Mouse (Mus musculus) forebrain, postnatal 0 days (tissue): ENCODE measurements at regions not wholly inside any gene's neighbourhood (a gene's known extent, or its start where the extent isn't known, plus 50 kb on each side); places are given as distances from the start of the nearest gene placed in this dataset.

Experiments used
- ATAC-seq: fragments of 200-750 bp; cut with Nextera tagmentation; 2 replicates; pipeline ENCODE4 v1.8.0; 2017; ENCODE audit warnings: mild to moderate bottlenecking, moderate library complexity
- DNase-seq: peaks from one replicate; pipeline ENCODE4 v3.0.0-alpha.2; 2015
- H3K27ac ChIP-seq: fragments of 300-500 bp; sonication (generic); 2 replicates; pipeline ENCODE4 v1.5.1; 2014; ENCODE audit warnings: low read depth, mild to moderate bottlenecking, antibody characterized with exemption, low read length, moderate library complexity, mixed read lengths
- H3K27me3 ChIP-seq: fragments of 300-500 bp; sonication (generic); 2 replicates; pipeline ENCODE4 v1.6.1; 2014; ENCODE audit warnings: mild to moderate bottlenecking, low read length, mixed read lengths; ENCODE audit not compliant: insufficient read depth
- H3K36me3 ChIP-seq: fragments of 300-500 bp; sonication (generic); 2 replicates; pipeline ENCODE4 v1.6.1; 2014; ENCODE audit warnings: mild to moderate bottlenecking, moderate library complexity; ENCODE audit not compliant: insufficient read depth
- H3K4me1 ChIP-seq: fragments of 300-500 bp; sonication (generic); 2 replicates; pipeline ENCODE4 v1.6.1; 2014; ENCODE audit warnings: antibody characterized with exemption; ENCODE audit not compliant: insufficient read depth
- H3K4me2 ChIP-seq: fragments of 300-500 bp; sonication (generic); 2 replicates; pipeline ENCODE4 v1.6.1; 2014; ENCODE audit warnings: low read depth, mild to moderate bottlenecking, moderate library complexity
- H3K4me3 ChIP-seq: fragments of 300-500 bp; sonication (generic); 2 replicates; pipeline ENCODE4 v1.5.1; 2014; ENCODE audit warnings: low read depth, low read length, mixed read lengths
- H3K9ac ChIP-seq: fragments of 300-500 bp; sonication (generic); 2 replicates; pipeline ENCODE4 v1.6.1; 2014; ENCODE audit warnings: mild to moderate bottlenecking
- H3K9me3 ChIP-seq: fragments of 300-500 bp; sonication (generic); 2 replicates; pipeline ENCODE4 v1.6.1; 2016; ENCODE audit warnings: low read length
- CTCF ChIP-seq: sonication (generic); IDR thresholded peaks from 2 replicates; pipeline ENCODE4 v1.5.1; 2016; ENCODE audit warnings: antibody characterized with exemption, control low read depth, low read depth
- WGBS: fragments of 180-500 bp; shearing (Covaris S2); extraction: QIAGEN DNeasy Blood & Tissue Kit; methylation state at CpG from one replicate; pipeline ENCODE4 v1.1.7; 2014; 5-methylcytosine and 5-hydroxymethylcytosine counted together

DNA sequence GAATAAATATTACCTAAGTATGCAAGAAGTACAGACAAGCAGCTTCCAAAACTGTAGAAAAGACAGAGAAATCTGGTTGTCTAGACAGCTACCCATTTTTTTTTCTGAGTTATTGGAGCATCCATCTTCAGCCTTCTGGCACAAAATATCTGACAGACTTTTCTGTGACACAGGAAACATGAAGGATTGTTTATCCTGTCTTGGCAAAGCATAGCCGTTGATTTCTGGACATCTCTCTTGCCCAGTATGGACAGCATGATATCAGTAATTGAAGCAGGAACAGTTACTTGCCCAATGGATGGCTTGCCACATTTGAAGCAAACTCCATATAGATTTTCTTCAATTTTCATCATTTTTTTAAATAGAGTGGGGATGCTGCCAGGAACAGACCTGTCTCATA, 96.1 kb upstream of the Naaladl2 start:
- H3K4me2 ChIP-seq, result no peak overlapping the region
- no peak for DNase-seq
- no peaks in the 10 kb centered on the region for H3K4me1 ChIP-seq
- H3K36me3 ChIP-seq, result no peaks in the 10 kb centered on the region
- H3K9ac ChIP-seq, result no peak overlapping the region
- no peak for ATAC-seq
- no peak for TF ChIP-seq CTCF
- no peaks in the 10 kb centered on the region for H3K9me3 ChIP-seq
- WGBS, result 71% methylated on average over 1 of the region's 1 CpGs
- H3K27ac ChIP-seq, result no peak overlapping the region
- no peak overlapping the region for H3K4me3 ChIP-seq
- no peaks in the 10 kb centered on the region for H3K27me3 ChIP-seq

DNA sequence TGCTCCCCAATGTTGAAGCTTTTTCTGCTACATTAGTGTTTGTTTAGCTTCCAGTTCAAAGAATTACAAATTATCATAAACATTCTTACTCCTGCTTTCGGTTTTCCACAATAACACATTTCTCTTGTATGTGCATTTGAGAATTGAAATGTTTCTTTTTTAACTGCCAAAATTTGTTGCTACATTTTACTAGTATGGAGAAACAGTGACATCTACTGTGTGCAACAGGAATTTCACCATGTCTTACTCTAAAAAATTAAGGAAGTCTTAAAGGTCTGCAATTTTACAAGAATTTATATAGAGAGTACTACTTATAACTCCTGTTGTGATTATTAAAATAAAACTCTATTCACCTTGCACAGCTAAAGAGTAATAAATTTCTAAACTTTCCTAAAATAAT, 76.5 kb upstream of the Naaladl2 start:
- WGBS, result 47% methylated on average over 1 of the region's 1 CpGs
- no peak for ATAC-seq

DNA sequence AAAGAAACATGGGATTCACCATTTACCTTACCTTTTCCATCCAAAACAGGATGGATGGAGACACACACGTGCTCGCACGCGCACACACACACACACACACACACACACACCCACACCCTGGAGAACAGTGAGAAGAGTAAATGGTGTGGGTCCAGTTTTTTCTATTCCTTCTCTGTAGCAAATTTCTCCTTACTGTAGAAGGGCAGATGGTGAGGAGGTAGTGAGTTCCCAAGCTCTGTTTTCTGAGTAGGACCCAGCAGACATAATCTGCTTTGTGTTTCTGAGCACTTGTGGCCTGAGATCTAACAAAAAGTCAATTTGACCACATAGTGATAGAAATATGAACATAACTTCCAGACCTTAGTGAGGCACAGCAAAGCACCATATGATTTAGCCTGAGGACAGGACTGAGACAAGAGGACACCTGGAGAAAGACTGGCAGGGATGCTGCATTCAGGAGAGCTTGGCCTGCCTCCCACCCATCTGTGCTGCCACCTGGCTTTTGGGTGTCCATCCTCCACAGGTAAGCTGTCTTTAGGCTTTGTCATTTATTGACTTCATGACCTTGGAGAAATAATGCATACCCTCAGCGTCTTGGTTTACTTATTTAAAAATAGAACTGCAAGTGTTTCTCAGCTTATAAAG, 64.1 kb upstream of the Naaladl2 start:
- no peaks in the 10 kb centered on the region for H3K4me1 ChIP-seq
- H3K27ac ChIP-seq, result no peak overlapping the region
- no peak overlapping the region for H3K9ac ChIP-seq
- no peak for ATAC-seq
- H3K36me3 ChIP-seq, result no peaks in the 10 kb centered on the region
- H3K4me3 ChIP-seq, result no peak overlapping the region
- no peaks in the 10 kb centered on the region for H3K9me3 ChIP-seq
- 94% methylated on average over 5 of the region's 5 CpGs for WGBS
- H3K27me3 ChIP-seq, result no peaks in the 10 kb centered on the region
- no peak for DNase-seq
- no peak for TF ChIP-seq CTCF
- H3K4me2 ChIP-seq, result no peak overlapping the region

More for the DNA sequence above, 76.5 kb upstream of the Naaladl2 start:
- Histone ChIP-seq H3K4me3 (no peak overlapping the region), H3K36me3 (no peaks in the 10 kb centered on the region), H3K27me3 (no peaks in the 10 kb centered on the region), H3K4me1 (no peaks in the 10 kb centered on the region), H3K9ac (no peak overlapping the region), H3K4me2 (no peak overlapping the region), H3K27ac (no peak overlapping the region), H3K9me3 (no peaks in the 10 kb centered on the region)
- DNase-seq, result peak; percentile 52
- peak; percentile 62 for TF ChIP-seq CTCF
